Mouse (Mus musculus) retina, postnatal 1 day (tissue): Measurements from ENCODE around the gene Ggnbp2.

Experiments used
- DNase-seq: peaks from one replicate; pipeline ENCODE4 v3.0.0-alpha.2; 2012

The Ggnbp2 gene

DNA sequence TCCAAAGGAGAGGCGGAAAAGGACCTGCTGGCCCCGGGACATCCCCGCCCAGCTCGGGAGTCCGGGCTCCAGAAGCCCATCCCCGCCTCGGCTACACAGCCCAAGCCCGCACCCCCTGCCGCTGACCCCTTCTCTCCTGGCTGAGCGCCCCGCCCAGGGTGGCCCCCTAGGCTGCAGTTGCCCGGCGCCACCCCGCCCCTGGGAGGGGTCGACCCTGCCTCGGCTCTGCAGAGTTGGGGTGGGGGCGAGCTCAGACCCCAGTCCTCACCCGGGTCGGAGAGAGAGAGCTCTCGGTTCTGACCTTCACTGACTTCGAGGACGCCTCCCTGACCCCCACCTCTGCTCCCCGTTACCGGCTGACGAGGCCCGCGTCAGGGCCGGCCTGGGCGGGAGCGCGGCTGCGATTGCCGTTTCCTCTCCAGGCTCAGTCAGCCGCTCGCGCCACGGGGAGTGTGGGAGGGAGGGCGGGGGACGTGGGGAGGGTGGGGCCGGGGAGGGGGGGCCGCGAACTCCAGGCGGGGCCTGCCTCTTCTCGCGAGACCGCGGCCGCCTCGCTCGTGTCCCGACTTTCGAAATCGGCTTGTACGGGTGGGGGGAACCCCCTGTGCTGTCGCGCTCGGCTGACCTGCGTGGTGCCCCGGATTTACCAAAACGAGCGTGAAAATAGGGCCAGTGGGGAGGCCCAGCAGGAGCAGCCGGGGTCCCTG lies at the start of gene Ggnbp2:
Gene Ggnbp2 (minus strand): TSS at position 481 of the 707 bp plus-strand sequence.
- peak; percentile 96 for DNase-seq

DNA sequence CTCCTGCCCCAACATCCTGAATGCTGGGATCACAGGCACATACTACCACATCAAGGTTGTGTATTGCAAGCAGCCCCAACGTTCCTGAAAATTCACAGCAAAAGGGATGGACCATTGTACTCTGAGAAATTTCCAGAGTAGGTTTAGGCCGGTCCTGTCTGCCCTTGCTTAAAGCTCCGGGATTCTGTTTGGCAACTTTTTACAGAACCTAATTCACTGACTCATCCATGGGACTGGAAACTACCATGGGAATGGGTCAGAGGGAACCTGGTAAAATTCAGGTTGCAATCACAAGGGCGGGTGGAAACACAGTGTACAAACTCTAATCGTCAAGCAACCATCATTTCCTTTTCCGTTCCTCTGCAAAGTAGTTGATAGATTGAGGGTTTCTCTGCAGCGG lies 49.3 kb upstream of the Ggnbp2 start:
- no peak for DNase-seq

DNA sequence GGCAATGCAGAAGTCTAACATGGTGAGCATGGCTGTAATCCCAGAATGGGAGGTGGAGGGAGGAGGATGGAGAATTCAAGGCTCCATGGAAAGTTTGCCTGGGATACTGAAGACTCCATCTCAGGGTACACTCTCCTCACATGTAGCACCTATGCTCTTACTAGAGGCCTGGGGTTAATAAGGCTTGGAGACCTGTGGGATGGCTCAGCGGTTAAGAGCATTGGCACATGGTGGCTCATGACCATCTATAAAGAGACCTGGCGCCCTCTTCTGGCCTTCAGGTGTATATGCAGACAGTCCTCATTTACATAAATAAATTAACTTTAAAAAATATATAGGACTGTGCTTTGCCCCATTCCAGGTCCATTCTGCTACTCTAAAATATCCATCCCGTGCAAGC lies 48.7 kb upstream of the Ggnbp2 start:
- DNase-seq: peak; percentile 60

DNA sequence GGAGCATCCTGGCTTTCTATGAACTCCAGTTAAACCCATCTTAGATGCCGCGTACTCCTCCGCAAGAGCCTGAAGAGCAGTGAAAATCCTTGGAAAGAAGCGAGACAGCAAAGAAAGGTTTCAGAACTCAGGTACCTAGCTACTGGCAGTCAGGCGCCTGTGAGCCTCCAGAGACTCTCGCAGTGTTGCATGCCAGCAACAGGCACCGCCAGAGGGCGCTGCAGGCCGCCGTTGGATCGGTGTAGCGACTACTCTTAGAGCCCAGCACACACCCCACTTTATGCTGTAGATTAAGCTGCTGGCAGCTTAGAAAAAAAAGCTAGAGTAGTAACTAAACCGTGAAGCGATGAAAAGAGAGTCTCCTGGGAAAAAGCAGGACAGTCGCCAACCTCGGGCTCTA lies 47.8 kb upstream of the Ggnbp2 start:
- peak; percentile 84 for DNase-seq

DNA sequence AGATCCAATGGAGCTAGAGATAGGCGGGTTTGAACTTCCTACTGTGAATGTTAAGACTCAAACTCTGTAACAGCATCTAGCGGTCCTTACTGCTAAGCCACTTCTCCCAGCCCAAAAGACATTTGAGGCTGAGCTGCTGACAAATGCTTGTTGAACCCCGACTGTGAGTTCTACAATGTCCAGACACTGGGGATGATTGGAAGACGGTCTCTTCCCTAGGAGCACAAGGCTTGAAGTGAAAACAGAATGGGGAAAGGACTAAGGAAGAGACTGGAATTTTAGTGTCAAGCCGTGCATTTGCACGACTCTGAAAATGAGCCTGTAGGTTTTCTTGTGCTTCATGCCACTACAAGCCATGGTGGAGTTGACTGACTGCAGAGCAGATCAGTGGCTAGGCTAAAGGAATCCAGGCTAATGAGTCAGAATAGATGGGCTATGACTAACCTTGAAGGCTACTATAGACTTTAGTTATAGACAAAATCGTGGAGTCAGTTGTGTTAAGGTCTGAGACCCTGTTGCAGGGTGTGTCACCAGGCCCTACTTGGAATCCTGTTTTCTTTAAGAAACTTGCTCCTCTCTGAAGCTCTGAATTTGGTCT lies 46.2 kb upstream of the Ggnbp2 start:
- DNase-seq: no peak

DNA sequence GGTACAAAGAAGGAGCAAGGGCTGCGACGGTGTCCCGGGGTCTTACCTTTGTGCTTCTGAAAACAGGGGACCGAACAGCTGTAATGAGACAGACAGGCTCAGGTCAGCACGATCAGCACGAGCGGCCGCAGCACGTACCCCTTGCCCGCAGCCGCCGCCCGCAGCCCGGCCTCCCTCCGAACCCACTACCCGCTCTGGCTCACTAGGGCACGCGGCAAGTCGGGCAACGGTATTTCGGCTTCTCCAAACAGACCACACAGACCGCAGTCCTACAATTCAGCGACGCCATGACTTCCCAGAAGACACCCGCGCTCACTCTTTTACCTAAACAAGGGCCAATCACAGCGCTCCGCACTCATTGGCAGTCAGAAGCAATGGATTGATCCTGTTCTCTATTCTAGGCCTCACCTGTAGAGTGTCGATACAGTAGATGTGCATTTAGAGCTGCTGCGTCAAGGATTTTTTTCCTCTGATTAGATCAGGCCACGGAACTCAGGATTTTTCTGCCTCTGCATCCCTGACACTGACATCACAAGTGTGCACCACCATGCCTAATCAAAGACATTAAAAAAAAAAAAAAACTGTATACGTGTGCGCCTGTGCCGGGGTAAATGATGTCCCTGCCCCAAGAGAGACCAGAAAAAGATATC lies 45.6 kb upstream of the Ggnbp2 start, which contains the start of gene Znhit3:
Gene Znhit3 (minus strand): TSS at position 314 of the 650 bp plus-strand sequence.
- DNase-seq: peak; percentile 97

DNA sequence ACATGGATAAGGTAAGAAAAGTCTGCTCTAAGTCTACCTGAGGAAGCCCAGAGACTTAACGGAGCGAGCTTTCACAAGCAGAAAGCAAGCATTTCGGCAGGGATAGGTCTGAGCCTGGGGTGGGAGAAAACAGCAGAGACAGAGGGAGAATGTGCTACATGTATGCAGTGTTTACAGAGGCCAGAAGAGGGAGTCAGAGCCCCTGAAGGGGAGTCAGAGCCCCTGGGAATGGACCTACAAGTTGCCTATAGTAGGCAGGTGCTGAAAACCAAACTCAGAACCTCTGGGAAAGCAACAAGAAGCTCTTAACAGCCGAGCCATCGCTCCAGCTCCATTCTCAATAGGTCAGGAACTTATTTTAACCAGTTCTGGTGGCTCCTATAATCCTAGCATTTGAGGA lies 44.1 kb upstream of the Ggnbp2 start:
- DNase-seq: peak; percentile 3

DNA sequence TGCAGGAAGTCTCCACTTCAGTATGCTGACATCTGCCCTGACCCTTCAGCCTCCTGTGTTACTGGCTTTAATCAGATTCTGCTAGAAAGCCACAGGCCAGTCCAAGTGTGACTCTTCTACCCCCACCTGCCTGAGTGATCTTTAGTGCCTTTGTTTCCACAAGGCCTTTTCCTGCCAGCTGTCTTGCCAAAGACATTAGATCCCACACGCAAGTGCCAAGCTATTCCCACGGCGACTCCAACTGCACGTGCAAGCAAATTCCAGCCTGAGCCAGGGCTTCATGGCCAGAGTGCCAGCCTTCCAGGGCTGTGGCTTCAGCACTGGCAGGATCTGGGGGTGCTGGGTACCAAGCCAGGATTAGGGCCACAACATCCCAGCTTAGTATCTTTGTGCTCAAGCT lies 39.8 kb upstream of the Ggnbp2 start:
- DNase-seq: no peak

DNA sequence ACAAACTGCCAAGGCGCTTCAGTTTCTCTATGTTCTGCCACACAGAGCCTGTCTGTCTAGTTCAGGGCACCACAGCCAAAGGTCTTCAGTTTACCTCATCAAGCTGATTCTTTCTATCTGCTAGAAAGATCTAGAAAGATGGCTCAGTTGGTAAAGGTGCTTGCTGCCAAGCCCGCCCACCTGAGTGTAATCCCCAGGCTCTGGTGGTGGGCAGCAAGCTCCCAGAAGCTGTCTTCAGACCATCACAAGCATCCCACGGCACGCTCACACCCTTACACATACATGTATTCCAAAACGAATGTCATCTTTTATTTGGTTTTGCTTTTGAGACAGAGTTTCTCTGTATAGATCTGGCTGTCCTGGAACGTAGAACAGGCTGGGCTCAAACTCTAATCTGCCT lies 37.9 kb upstream of the Ggnbp2 start:
- DNase-seq: no peak

DNA sequence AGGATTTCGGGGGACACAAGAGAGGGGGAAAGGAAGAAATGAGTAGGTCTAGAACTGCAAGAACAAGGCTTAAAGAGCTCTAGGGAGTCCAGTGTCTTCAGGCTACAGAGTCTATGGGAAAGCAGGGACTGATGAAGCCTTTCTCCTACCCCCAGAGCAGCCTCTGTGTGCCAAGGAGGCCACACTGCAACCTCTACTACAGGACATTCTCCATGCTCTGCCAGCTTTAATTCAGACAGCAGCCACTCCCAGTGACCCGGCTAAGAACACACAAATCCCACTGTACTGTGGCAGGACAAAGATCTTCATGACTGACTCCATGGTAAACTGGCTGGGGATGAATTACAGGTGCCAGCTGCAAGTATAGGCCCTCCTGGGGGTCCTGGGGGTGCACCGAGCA lies 36.5 kb upstream of the Ggnbp2 start:
- no peak for DNase-seq

DNA sequence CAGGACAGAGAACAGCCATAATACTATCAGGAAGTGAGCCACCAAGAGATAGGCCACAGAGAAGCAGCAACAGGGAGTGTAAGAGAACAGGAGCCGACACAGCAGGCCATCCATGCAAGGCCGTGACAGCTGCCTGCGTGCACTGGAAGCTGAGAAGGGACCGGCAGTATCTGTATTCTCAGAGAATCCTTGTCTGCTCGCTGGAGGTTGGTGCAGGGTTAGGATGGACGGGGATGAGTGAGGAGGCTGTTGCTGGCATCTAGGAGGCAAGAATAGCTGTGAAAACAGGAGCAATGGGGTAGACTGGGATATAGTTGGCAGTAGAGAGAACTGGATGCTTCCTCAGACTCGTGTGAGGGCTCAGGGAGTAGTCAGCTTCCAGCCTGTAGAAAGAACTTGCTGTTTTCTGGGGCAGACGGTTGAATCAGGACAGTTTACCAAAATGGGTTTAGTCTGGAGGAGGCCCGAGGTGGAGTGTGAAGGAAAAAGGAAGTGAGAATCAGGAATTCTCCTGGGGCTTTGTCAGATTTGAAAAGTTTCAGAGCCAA lies 34.1 kb upstream of the Ggnbp2 start:
- DNase-seq: no peak

DNA sequence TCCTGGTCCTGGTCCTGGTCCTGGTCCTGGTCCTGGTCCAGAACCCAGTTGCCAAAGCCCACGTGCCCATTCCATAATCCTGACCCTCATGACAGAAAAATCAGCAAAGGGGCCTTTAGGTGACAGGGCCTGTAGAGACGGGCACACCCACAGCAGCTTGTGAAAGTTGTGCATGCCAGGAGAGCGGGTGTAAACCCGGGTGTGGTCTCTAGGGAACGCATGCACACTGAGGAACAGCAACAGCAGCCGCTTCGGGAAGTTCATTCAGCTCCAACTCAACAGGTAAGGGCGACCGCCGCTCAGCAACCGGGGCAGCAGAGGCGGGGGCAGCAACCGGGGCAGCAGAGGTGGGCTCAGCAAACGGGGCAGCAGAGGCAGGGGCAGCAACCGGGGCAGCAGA lies 22.5 kb upstream of the Ggnbp2 start:
- no peak for DNase-seq

DNA sequence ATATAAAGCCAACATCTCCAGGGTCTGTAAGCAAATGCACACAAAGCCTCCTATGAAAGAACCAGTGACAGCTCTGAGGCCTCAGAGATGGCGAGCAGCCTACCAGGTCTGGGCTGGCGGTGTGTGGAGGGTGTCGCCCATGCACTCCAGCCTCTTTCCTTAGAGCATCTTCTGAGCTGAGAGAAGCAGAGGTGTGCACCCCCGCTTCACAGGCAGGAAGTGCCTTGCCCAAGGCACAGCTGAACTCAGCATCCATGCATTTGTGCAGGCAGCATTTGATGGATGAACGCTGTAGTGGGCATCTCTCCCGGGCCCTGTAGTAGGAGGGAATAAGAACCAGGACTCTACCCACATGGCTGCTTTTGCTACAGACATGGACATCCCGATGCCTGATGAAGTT lies 21.1 kb upstream of the Ggnbp2 start:
- DNase-seq: no peak

DNA sequence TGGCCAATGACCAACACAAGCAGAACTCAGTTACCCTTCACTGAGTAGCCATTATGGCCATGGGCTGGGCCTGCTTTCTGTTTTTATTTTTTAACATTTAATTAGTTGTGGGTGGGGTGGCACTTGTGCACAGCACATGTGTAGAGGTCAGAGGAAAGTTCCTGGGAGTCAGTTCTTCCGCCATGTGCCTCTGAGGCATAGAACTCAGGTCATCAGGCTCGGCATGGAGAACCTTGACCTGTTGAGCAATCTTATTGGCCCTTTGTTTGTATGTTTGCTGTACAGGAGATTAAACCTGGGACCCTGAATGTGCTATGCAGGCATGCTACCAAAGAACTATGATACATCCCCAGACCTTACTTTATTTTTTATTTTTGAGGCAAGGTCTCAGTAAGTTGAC lies 18.9 kb upstream of the Ggnbp2 start:
- no peak for DNase-seq

DNA sequence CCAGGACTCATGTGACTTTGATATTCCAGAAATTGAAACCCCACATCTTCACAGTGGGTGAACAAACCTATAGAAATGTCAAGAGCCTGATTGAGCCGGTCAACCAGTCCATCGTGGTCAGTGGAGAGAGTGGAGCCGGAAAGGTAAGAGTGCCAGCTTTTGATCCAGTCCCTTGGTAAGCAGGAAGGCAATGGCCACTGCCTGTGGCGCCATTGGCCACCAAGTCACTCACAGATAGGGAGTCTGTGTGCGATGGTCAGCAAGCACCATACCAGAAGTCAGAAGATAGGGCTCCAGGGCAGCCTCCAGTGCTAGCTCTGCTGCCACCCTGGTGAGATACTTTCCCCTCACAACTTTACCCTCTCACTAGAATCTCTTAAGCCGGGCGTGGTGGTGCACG lies 17.4 kb upstream of the Ggnbp2 start:
- DNase-seq: no peak

DNA sequence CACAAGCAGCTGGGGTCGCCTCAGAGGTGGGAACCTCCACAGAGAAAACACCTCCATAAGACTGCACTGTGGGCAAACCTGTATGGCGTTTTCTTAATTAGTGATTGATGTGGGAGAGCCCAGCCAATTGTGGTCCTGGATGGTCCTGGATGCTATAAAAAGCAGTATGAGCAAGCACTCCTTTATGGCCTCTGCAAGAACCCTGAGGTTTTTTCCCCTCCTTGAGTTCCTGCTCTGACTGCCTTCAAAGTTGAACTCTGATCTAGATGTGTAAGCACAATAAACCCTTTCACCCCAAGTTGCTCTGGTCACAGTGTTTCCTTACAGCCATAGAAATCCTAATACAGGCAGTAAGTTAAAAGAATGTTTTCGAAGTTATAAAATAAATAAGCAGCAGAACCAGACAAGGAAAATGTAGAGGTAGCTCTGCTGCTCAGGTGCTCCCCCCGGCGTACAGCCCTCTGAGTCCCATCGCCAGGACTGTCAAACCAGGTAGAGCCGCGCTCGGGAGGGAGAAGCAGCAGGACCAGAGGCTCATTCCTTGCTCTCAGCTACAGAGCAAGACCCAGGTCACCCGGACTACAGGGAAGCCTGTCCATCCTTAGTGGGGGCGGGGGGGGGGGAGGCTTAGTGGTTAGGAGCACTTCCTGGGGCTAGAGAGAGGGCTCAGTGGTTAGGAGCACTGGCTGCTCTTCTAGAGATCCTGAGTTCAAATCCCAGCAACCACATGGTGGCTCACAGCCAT lies 16.3 kb upstream of the Ggnbp2 start:
- DNase-seq: no peak

DNA sequence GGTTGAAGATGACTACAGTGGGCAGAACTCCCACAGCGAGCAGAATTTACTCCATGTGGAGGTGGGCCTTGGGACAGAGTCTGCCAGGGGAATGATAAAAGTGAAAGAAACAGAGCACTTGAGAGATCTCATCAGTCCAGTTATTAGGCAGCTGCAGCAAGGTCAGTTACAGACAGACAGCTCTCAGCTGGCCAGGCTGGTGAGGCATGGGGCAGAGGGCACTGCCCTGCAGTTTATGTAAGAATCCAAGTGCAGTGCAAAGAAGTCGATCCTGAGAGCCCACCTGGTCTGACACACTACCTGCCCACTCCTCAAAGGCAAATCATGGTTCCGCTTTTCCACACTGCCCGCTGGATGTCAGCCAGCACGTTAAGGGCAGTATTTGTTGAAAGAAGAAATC lies 15.6 kb upstream of the Ggnbp2 start:
- no peak for DNase-seq

DNA sequence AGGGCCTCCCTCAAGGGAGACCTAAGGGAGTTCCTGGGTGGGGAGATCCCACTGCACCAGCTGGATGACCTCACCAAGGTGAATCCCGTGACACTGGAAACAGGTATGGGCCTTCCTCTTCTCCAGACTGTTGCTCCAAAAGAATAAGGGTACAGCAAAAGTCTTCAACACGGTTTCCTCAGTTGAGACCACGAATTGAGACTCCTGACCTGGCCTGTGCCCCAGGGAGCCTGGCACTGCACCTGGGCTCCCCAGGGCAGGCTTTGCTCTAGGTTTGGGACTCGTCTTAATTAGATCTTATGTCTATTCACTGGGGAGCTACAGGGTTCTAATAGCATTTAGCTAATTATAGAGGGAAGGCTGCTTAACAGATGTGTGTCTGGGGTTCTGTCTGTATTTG lies 14.6 kb upstream of the Ggnbp2 start:
- no peak for DNase-seq

DNA sequence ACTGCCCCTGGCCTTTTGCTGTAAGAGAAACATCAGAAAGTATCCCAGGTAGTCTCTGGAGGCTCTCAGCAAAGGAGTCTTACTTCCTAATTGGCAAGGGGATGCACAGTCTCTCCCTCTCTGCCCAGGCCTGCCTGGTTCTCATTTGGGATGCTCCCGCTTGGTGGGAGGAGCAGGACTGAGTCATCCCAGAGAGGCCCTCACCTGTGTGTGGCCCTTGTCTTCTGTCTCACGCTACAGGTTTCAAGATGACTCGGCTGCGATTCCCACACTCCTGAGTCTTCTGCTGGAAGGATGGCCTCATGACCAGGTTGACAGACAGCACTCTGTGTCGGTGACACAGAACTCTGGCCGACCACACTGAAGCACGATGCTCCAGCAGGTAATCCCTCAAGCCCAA lies 11.7 kb upstream of the Ggnbp2 start:
- no peak for DNase-seq

DNA sequence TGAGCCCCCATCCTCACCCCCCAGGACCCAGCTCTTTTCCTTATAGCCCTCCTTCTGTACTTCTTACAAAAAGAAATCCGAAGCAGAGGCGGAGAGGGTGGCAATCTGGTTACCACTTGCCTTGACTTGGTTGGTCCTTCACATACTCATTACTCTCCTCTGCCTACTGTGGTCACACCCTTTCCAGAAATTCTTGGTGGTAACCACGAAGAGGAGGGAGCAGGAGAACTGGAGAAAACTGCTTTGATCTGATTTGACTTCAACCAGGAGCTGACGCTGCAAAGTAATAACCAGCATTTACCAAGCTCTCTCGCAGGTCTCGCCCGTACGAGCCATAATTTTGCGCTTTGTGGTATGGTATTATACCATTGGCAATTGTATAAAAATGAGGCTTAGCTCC lies 10.4 kb upstream of the Ggnbp2 start:
- DNase-seq: no peak

DNA sequence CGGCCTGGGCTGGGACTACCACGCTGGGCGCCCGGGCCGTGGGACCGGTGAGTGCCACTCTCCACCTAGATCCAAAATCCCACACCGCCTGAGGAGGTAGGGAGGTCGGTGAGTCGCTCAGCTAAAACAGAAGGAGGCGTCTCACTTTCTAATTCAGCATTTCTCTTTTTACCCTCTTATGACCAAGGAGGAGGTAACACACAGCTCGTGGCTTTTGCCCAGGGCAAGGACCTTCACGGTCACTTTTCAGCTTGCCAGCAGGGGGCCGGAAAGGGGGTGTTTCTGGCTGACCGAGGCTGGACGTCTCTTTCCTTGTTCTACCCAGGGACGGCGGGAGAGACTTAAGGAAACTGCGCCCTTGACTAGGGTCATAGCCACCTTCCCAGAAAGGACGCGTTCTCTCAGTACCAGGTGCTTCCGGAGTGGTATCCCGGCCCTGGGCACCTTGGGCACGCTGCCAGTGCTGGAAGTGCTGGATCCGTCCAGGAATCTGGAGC lies 9.9 kb upstream of the Ggnbp2 start:
- DNase-seq: peak; percentile 67

DNA sequence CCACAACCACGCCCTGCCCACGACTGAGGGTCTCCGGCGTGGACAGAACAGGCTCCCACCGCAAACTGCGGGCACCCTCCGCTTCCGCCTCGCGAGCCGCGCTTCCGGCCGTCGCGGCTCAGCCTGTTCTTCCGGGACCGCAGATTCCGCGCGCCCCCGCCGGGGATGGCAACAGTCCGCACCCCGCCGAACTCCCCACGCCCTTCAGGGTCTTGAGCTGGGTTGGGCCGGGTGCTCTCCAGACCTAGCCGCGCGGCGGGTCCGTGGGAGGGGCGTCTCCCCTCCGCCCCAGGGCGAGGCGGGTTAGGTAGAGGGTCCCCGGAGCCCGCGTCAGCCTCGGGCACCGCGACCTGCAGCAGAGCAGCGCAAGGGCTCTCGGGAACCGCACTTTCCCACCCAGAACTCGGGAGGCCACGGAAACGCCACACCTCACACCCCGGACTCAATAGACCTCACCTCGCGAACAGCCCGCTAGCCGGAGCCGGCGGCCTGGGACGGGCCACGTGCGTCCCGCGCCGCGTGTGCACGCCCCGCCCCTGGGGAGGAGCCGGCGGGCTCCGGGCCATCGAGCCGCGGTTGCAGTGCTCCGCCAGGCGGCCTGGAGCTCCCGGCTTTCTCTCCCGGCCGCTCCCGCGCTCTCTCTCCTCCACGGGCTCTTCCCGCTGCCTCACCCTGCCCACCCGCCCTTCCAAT lies 9.3 kb upstream of the Ggnbp2 start, which contains the start of the genes Myo19 and Pigw:
Gene Myo19 (plus strand): TSS at position 377 of the 693 bp plus-strand sequence.
Gene Pigw (minus strand): TSS at position 514 of the 693 bp plus-strand sequence.
- DNase-seq: peak; percentile 86
